Mouse (Mus musculus) stomach, postnatal 0 days (tissue): Measurements from ENCODE around the gene Prps1l3.

Source experiments
- CTCF ChIP-seq: IDR thresholded peaks from 2 replicates; pipeline ENCODE4 v1.5.1; 2016; ENCODE audit warnings: antibody characterized with exemption, low read depth, mild to moderate bottlenecking, moderate library complexity
- EP300 ChIP-seq: optimal IDR thresholded peaks from 2 replicates; pipeline ENCODE3; 2016; ENCODE audit warnings: antibody characterized with exemption

DNA sequence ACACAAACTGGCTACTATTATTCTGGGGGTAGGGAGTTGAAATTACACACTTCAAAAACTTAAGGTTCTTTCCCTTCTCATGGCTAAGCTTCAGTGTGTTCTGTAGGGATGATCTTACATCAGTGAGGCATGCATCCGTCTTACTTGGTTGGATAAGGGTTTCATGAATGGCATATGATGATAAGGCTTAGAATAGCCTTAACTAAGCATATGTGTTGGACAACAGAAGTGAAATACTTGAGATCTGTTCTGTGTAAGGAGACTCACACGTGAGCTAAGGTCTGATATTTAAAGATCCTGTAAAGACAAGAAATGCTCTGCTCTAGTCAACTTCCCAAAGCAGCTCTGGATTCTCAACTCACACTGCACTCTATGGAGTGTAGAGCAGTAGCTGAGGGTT, 44.1 kb upstream of the Prps1l3 start:
- TF ChIP-seq EP300, result no peak
- TF ChIP-seq CTCF, result no peak
